Mouse (Mus musculus) heart, embryonic 14.5 days (tissue): ENCODE data around the gene Csad. TPM values are rescaled to one million over a fixed set of nuclear protein-coding genes. Genes with fewer than 3 reads are reported as not detected.
"Not testable (repeated sequence)": the region's sequence is repeated elsewhere in the genome, so short reads cannot be mapped to it uniquely, and the experiment has no call there.

Experiments used
- ATAC-seq: fragments of 200-750 bp; cut with Nextera tagmentation; 2 replicates; pipeline ENCODE4 v1.8.0; 2017; ENCODE audit warnings: low read depth, moderate TSS enrichment; ENCODE audit not compliant: insufficient number of reproducible peaks, insufficient read depth, low FRiP score
- H3K27ac ChIP-seq, 2 experiments: fragments of 200-500 bp in 1 of 2; fragments of 300-500 bp in 1 of 2; sonication (generic) in 1 of 2; replicated peaks in 1 of 2; 2 replicates each; pipeline ENCODE4 v1.5.1; 2012 to 2014; ENCODE audit warnings: low read depth in 2 of 2, low read length in 2 of 2, control low read depth in 1 of 2, mild to moderate bottlenecking in 1 of 2, mixed read lengths in 1 of 2; ENCODE audit not compliant: control insufficient read depth in 1 of 2, insufficient read depth in 1 of 2
- H3K27me3 ChIP-seq: fragments of 300-500 bp; sonication (generic); 2 replicates; pipeline ENCODE4 v1.6.1; 2014; ENCODE audit warnings: mild to moderate bottlenecking, low read length, control low read depth; ENCODE audit not compliant: control insufficient read depth, insufficient read depth
- H3K36me3 ChIP-seq: fragments of 300-500 bp; sonication (generic); 2 replicates; pipeline ENCODE4 v1.6.1; 2014; ENCODE audit warnings: mild to moderate bottlenecking, control low read depth, low read length, mixed read lengths; ENCODE audit not compliant: control insufficient read depth, insufficient read depth
- H3K4me1 ChIP-seq, 2 experiments: fragments of 200-500 bp in 1 of 2; fragments of 300-500 bp in 1 of 2; sonication (generic) in 1 of 2; 2 replicates each; pipeline ENCODE4 v1.6.1; 2012 to 2014; ENCODE audit warnings: low read length in 2 of 2, control low read depth in 1 of 2, mixed read lengths in 1 of 2; ENCODE audit not compliant: control insufficient read depth in 2 of 2, insufficient read depth in 2 of 2
- H3K4me2 ChIP-seq: fragments of 300-500 bp; sonication (generic); 2 replicates; pipeline ENCODE4 v1.6.1; 2014; ENCODE audit warnings: mild to moderate bottlenecking, low read length
- H3K4me3 ChIP-seq, 2 experiments: fragments of 200-500 bp in 1 of 2; fragments of 300-500 bp in 1 of 2; sonication (generic) in 1 of 2; 2 replicates each; pipeline ENCODE4 v1.5.1; 2012 to 2014; ENCODE audit warnings: low read length in 2 of 2, mild to moderate bottlenecking in 2 of 2, control low read depth in 1 of 2, low read depth in 1 of 2, moderate library complexity in 1 of 2; ENCODE audit not compliant: control insufficient read depth in 1 of 2, insufficient read depth in 1 of 2
- H3K9ac ChIP-seq: fragments of 300-500 bp; sonication (generic); 2 replicates; pipeline ENCODE4 v1.6.1; 2014; ENCODE audit warnings: mild to moderate bottlenecking, low read length
- H3K9me3 ChIP-seq: fragments of 300-500 bp; sonication (generic); 2 replicates; pipeline ENCODE4 v1.6.1; 2016; ENCODE audit warnings: low read length, control low read depth; ENCODE audit not compliant: control insufficient read depth
- WGBS: fragments of 180-500 bp; shearing (Covaris S2); extraction: QIAGEN DNeasy Blood & Tissue Kit; methylation state at CpG from one replicate; pipeline ENCODE4 v1.1.7; 2014; 5-methylcytosine and 5-hydroxymethylcytosine counted together
- polyA plus RNA-seq: library from polyadenylated mRNA; unstranded; fragments of >200 nt; fragmentation: Nextera tagmentation; extraction: Ambion mirVana; gene quantifications from 2 replicates; pipeline ENCODE4 v1.2.1, GENCODE M21; 2014

Gene Csad
- polyA plus RNA-seq, 1 experiment from 2014 or later, result 36.4 TPM

DNA sequence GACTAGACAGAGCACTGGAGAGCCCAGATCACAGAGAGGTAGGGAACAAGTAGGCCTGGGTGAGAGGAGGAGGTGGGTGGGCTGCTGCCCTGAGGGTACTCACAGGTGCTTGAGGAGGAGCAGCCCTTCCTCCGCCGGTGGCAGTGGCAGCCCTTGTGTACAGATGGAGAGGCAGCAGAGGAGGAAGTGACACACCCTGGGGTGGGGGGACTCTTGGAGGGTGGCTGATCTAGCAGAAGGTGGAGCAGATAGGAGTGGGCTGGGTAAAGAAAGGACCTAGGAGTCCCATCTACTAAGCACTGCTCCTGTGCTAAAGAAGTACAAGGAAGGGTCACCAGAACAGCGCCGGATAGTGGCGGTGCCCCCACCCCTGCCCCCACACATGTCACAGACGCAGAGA is 27.2 kb upstream of the Csad start, which contains the start of gene Itgb7:
TSS of gene Itgb7 (minus strand) at position 197 of the 400 bp plus-strand sequence.
- H3K4me1 ChIP-seq, result peaks cover 0 to 3% of the 10 kb centered on the region in 2 experiments; a peak in 2 of 4 replicates
- no peak for ATAC-seq
- no peak within 1 kb of the TSS for H3K27ac ChIP-seq
- H3K9ac ChIP-seq, result no peak within 1 kb of the TSS
- 32% methylated on average over 6 of the region's 6 CpGs for WGBS
- H3K4me2 ChIP-seq, result no peak within 1 kb of the TSS
- no peak within 1 kb of the TSS for H3K4me3 ChIP-seq
- H3K9me3 ChIP-seq, result no peaks in the 10 kb centered on the region
- H3K27me3 ChIP-seq, result no peaks in the 10 kb centered on the region
- H3K36me3 ChIP-seq, result 0 out of 2 replicates have a peak, but pooled peaks cover 3% of the 10 kb centered on the region

DNA sequence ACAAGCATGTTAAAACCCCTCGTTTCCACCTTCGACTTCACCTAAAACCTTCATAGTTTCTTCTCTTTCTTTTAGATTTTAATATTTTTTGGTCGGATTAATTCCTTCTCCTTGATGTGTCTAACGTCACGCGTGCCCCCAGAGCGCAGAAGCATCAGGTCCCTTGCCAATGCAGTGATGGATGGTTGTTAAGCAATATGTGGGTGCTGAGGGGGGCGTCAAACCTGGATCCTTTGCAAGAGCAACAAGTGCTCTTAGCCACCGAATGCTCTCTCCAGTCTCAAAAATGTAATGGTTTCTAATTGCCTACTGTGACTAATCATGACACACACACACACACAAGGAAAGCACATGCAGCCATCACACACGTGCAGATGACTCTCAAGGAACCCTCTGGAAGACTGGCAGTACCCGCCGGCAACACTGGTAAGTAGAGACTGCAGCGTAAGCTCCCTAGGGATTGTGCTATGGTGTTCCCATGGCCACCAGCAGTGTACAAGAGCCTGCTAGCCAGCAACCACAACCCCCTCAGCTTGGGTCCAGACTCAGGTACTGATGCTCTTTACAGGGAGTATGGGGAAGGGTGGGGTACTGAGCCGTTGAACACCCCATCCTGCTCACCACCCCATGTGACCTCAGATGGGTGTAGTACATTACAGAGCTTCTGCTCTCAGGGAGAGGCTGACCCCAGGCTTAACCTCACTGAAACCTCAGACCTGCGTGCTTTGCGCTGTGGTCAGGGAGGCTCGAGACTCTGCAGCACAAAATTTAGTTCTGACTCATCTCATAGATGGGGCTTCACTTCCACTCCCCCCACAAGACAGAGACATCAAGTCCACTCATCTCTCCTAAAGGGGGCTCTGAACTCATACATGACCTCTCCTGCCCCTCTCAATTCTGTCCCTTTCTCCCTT is 26.1 kb upstream of the Csad start:
- Histone ChIP-seq H3K4me2 (no peak overlapping the region), H3K27ac (no peak overlapping the region), H3K27me3 (no peaks in the 10 kb centered on the region), H3K9ac (no peak overlapping the region), H3K9me3 (no peaks in the 10 kb centered on the region), H3K4me1 (peaks cover 0 to 3% of the 10 kb centered on the region in 2 experiments; a peak in 2 of 4 replicates), H3K4me3 (no peak overlapping the region), H3K36me3 (0 out of 2 replicates have a peak, but pooled peaks cover 3% of the 10 kb centered on the region)
- WGBS, result 78% methylated on average over 17 of the region's 17 CpGs
- ATAC-seq, result no peak

DNA sequence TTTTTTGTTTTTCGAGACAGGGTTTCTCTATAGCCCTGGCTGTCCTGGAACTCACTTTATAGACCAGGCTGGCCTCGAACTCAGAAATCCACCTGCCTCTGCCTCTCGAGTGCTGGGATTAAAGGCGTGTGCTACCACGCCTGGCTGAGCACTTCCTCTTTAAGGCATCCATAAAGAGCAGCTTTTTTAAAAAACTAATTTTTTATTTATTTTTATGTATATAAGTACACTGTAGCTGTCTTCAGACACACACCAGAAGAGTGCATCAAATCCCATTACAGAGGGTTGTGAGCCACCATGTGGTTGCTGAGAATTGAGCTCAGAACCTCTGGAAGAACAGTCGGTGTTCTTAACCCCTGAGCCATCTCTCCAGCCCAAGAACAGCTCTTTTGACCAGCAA is 21.1 kb upstream of the Csad start:
- H3K4me1 ChIP-seq, H3K9ac ChIP-seq, H3K9me3 ChIP-seq, H3K27ac ChIP-seq, ATAC-seq, H3K36me3 ChIP-seq, H3K4me3 ChIP-seq, H3K4me2 ChIP-seq: not testable (repeated sequence)
- WGBS, result 69% methylated on average over 6 of the region's 6 CpGs
- peaks cover 18% of the 10 kb centered on the region for H3K27me3 ChIP-seq

- Histone ChIP-seq H3K27ac (no peak overlapping the region), H3K4me3 (peak overlapping the region; percentile 34 to 42), H3K9ac (peak overlapping the region; percentile 70), H3K27me3 (peaks cover 18% of the 10 kb centered on the region), H3K36me3 (no peaks in the 10 kb centered on the region), H3K9me3 (no peaks in the 10 kb centered on the region), H3K4me1 (peaks cover 6% of the 10 kb centered on the region in 2 experiments; a peak in 3 of 4 replicates), H3K4me2 (peak overlapping the region; percentile 77)
- no peak for ATAC-seq
- WGBS, result 13% methylated on average over 21 of the region's 21 CpGs
Measured at GRCm38 (mm10) chr15:102224992-102225617, 20.6 kb upstream of the Csad start.

- ATAC-seq, result peak; percentile 47; the same call in 1 of the 2 replicates
- Histone ChIP-seq H3K27me3 (peaks cover 18% of the 10 kb centered on the region), H3K27ac (no peak overlapping the region), H3K9ac (peak overlapping the region; percentile 70), H3K36me3 (no peaks in the 10 kb centered on the region), H3K4me1 (peaks cover 6% of the 10 kb centered on the region in 2 experiments; a peak in 3 of 4 replicates), H3K4me2 (peak overlapping the region; percentile 77), H3K4me3 (peak overlapping the region; percentile 34 to 42), H3K9me3 (no peaks in the 10 kb centered on the region)
- WGBS, result 3% methylated on average over 43 of the region's 43 CpGs
Measured at GRCm38 (mm10) chr15:102224186-102224991, 19.9 kb upstream of the Csad start.

GRCm38 (mm10) chr15:102222386-102222785 is 17.9 kb upstream of the Csad start:
- Histone ChIP-seq H3K4me2 (no peak overlapping the region), H3K36me3 (no peaks in the 10 kb centered on the region), H3K27me3 (peaks cover 18% of the 10 kb centered on the region), H3K9ac (no peak overlapping the region), H3K4me3 (no peak overlapping the region), H3K9me3 (no peaks in the 10 kb centered on the region), H3K27ac (no peak overlapping the region), H3K4me1 (peaks cover 6% of the 10 kb centered on the region in 2 experiments; a peak in 3 of 4 replicates)
- WGBS, result 57% methylated on average over 10 of the region's 10 CpGs
- ATAC-seq, result no peak

DNA sequence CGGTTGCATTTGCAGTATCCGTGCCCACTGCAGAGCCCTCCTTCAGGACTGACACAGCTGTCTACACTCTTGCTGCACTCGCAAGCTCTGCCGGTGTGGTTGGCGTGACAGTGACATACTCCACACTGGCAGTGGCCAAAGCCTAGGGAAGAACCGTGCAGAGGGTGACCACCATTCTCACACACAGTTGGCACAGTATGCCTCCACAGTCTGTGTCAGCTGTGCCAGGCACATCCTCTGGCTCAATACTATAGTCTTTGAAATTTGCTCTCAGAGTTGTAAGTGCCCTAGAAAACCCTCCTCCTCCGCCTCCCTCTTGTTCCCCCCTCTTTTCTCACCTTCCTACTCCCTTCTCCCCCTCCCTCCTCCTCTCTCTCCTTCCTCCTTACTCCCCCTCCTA is 12.8 kb upstream of the Csad start:
- H3K4me1 ChIP-seq, result peaks cover 0 to 2% of the 10 kb centered on the region in 2 experiments; a peak in 1 of 4 replicates
- peaks cover 49% of the 10 kb centered on the region for H3K36me3 ChIP-seq
- no peak overlapping the region for H3K27ac ChIP-seq
- 69% methylated on average over 7 of the region's 7 CpGs for WGBS
- no peak overlapping the region for H3K4me3 ChIP-seq
- no peak for ATAC-seq
- peaks cover 2% of the 10 kb centered on the region; the same call in 1 of the 2 replicates for H3K27me3 ChIP-seq
- H3K4me2 ChIP-seq, result no peak overlapping the region
- H3K9ac ChIP-seq, result no peak overlapping the region
- H3K9me3 ChIP-seq, result no peaks in the 10 kb centered on the region
